Mouse (Mus musculus) heart, postnatal 0 days (tissue): Measurements from ENCODE around the gene Slc6a18.

Source experiments
- CTCF ChIP-seq: IDR thresholded peaks from 2 replicates; pipeline ENCODE4 v1.5.1; 2016; ENCODE audit warnings: antibody characterized with exemption, control low read depth, low read depth
- EP300 ChIP-seq: IDR thresholded peaks from 2 replicates; pipeline ENCODE4 v1.6.1; 2016; ENCODE audit warnings: antibody characterized with exemption, low read depth

GRCm38 (mm10) chr13:73704694-73705325 is 27.0 kb upstream of the Slc6a18 start, which contains the start of gene Slc6a19:
- TF ChIP-seq EP300 (no peak), CTCF (no peak)
